Mouse (Mus musculus) spleen, adult 2 months (tissue): ENCODE data around the gene Rab23.

Source experiments
- CTCF ChIP-seq: fragments of 200-500 bp; IDR thresholded peaks from 2 replicates; pipeline ENCODE4 v1.5.1; 2011; ENCODE audit warnings: mild to moderate bottlenecking, inconsistent platforms; ENCODE audit not compliant: insufficient read depth, insufficient read length, insufficient replicate concordance; ENCODE audit errors: extremely low read depth
- POLR2A ChIP-seq: fragments of 200-500 bp; IDR thresholded peaks from 2 replicates; pipeline ENCODE4 v1.6.1; 2011; ENCODE audit warnings: low read depth, low read length, inconsistent platforms

DNA sequence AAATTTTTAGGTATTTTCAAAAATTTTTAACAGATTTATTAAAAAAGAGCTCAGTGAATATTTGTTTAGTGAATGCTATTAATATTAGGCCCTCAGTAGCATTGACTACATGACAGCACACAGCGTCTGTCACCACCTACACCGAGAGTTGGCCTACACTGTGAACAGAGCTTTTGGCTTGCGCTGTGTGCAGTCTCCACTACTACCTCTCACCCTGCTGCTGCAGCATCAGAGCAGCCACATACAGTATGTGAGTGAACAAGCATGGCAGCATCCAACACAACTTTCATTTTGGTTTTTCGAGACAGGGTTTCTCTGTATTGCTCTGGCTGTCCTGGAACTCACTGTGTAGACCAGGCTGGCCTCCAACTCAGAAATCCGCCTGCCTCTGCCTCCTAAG, 64.9 kb downstream of the Rab23 start:
- TF ChIP-seq CTCF, result no peak
- no peak for TF ChIP-seq POLR2A
